In genomic region chr7:80885666-80886065, GRCm38 (mm10) we compare ENCODE assay signal across 14 mouse cellular contexts. TPM values are rescaled to one million over a fixed set of nuclear protein-coding genes. Genes with fewer than 3 reads are reported as not detected.
DNase-seq lines count a peak whose midpoint lies in the region; ATAC-seq and TF ChIP-seq lines count a peak whose summit lies in the region.
"Had no signal": no experiment of that assay in that cellular context is flagged by ENCODE, and none has a peak within 500 bp of the region (broad histone marks: within the 10 kb centered on the region; RNA-seq: fewer than 3 reads in every experiment).

No protein-coding gene starts in this region.

- ATAC-seq in forebrain, embryonic 14.5 days, result no peak
- no peak for ATAC-seq in forebrain, embryonic 12.5 days (ENCODE audit: low FRiP score)
- no peak for ATAC-seq in liver, postnatal 0 days
- no peak for ATAC-seq in activated CD4-positive, CD25-positive, alpha-beta regulatory T cell, adult 4 months
- ATAC-seq in megakaryocyte progenitor cell, adult 5-6 weeks (replicated peaks; ENCODE audit: poor library complexity), result no peak
- ATAC-seq: midbrain, embryonic 15.5 days had no signal

- H3K4me3 ChIP-seq in forebrain, embryonic 14.5 days (ENCODE audit: low read depth, low read length), result no peak overlapping the region
- H3K4me3 ChIP-seq in forebrain, embryonic 12.5 days (replicated peaks), result no peak overlapping the region
- no peak overlapping the region for H3K4me3 ChIP-seq in liver, postnatal 0 days (ENCODE audit: low read depth, low read length)
- H3K4me3 ChIP-seq in E14TG2a.4 (replicated peaks; ENCODE audit: low read length), result no peak overlapping the region
- H3K4me3 ChIP-seq: embryonic facial prominence, embryonic 13.5 days; liver, embryonic 15.5 days; midbrain, embryonic 15.5 days had no signal

- no peaks in the 10 kb centered on the region for H3K27me3 ChIP-seq in forebrain, embryonic 14.5 days (replicated peaks; ENCODE audit: control insufficient read depth, insufficient read depth, low read length)
- no peaks in the 10 kb centered on the region for H3K27me3 ChIP-seq in forebrain, embryonic 12.5 days
- no peaks in the 10 kb centered on the region for H3K27me3 ChIP-seq in liver, postnatal 0 days (ENCODE audit: insufficient read depth, low read length)
- H3K27me3 ChIP-seq in E14TG2a.4 (ENCODE audit: insufficient read depth, low read length), result no peaks in the 10 kb centered on the region
- H3K27me3 ChIP-seq: embryonic facial prominence, embryonic 13.5 days; liver, embryonic 15.5 days; midbrain, embryonic 15.5 days had no signal

- TF ChIP-seq CTCF in liver, postnatal 0 days (IDR thresholded peaks at IDR 0.05; ENCODE audit: low read depth), result peak; percentile 70
- peak; percentile 45 for TF ChIP-seq CTCF in E14TG2a.4 (conservative IDR thresholded peaks at IDR 0.05; ENCODE audit: low read length)

- TF ChIP-seq EP300 in liver, postnatal 0 days (IDR thresholded peaks at IDR 0.05; ENCODE audit: low read depth), result no peak

- DNase-seq in forebrain, embryonic 14.5 days (ENCODE audit: low spot score), result peak; percentile 15
- no peak for DNase-seq in liver, postnatal 0 days
- DNase-seq in liver, result no peak
- DNase-seq in natural killer cell, adult 2 months (ENCODE audit: low spot score in 2 of 2), result peak; percentile 22 to 43
- DNase-seq: adrenal gland, postnatal 10 days; cerebellum, adult 8-10 months had no signal

- 14% methylated on average over 1 of the region's 1 CpGs for WGBS in forebrain, embryonic 14.5 days
- WGBS in forebrain, embryonic 12.5 days, result 14% methylated on average over 1 of the region's 1 CpGs
- WGBS in liver, postnatal 0 days (ENCODE audit: insufficient replicate concordance), result 21% methylated on average over 1 of the region's 1 CpGs

- no peak overlapping the region for H3K27ac ChIP-seq in forebrain, embryonic 14.5 days (ENCODE audit: low read depth, low read length)
- no peak overlapping the region for H3K27ac ChIP-seq in forebrain, embryonic 12.5 days
- H3K27ac ChIP-seq in liver, postnatal 0 days (ENCODE audit: low read depth), result no peak overlapping the region
- H3K27ac ChIP-seq: embryonic facial prominence, embryonic 13.5 days; liver, embryonic 15.5 days; midbrain, embryonic 15.5 days had no signal

- H3K36me3 ChIP-seq in forebrain, embryonic 14.5 days (ENCODE audit: control insufficient read depth, insufficient read depth, low read length), result peaks cover 6% of the 10 kb centered on the region
- peaks cover 7% of the 10 kb centered on the region for H3K36me3 ChIP-seq in forebrain, embryonic 12.5 days (replicated peaks)
- peaks cover under 1% of the 10 kb centered on the region; the same call in 1 of the 2 replicates for H3K36me3 ChIP-seq in liver, postnatal 0 days (replicated peaks; ENCODE audit: insufficient read depth, low read length)
- peaks cover 2% of the 10 kb centered on the region for H3K36me3 ChIP-seq in E14TG2a.4 (ENCODE audit: insufficient read depth, low read length)
- H3K36me3 ChIP-seq: midbrain, embryonic 15.5 days had no signal

- no peak overlapping the region for H3K4me2 ChIP-seq in forebrain, embryonic 14.5 days (ENCODE audit: low read length)
- H3K4me2 ChIP-seq in forebrain, embryonic 12.5 days, result no peak overlapping the region
- no peak overlapping the region for H3K4me2 ChIP-seq in liver, postnatal 0 days (ENCODE audit: low read depth, low read length)
- H3K4me2 ChIP-seq: embryonic facial prominence, embryonic 13.5 days; heart, embryonic 11.5 days; liver, embryonic 15.5 days; midbrain, embryonic 15.5 days had no signal

- peaks cover 6% of the 10 kb centered on the region; the same call in 1 of the 2 replicates for H3K4me1 ChIP-seq in forebrain, embryonic 14.5 days (ENCODE audit: control insufficient read depth, insufficient read depth, low read length)
- H3K4me1 ChIP-seq in forebrain, embryonic 12.5 days, result peaks cover 20% of the 10 kb centered on the region
- peaks cover 13% of the 10 kb centered on the region for H3K4me1 ChIP-seq in liver, postnatal 0 days (ENCODE audit: insufficient read depth)
- H3K4me1 ChIP-seq in E14TG2a.4 (replicated peaks; ENCODE audit: low read depth, low read length), result peaks cover 31% of the 10 kb centered on the region

- no peak overlapping the region for H3K9ac ChIP-seq in forebrain, embryonic 14.5 days (ENCODE audit: low read length)
- H3K9ac ChIP-seq in forebrain, embryonic 12.5 days, result no peak overlapping the region
- no peak overlapping the region for H3K9ac ChIP-seq in liver, postnatal 0 days (replicated peaks)
- H3K9ac ChIP-seq: embryonic facial prominence, embryonic 13.5 days; liver, embryonic 15.5 days; midbrain, embryonic 15.5 days had no signal

- H3K9me3 ChIP-seq in forebrain, embryonic 14.5 days (replicated peaks; ENCODE audit: control insufficient read depth, low read length), result no peaks in the 10 kb centered on the region
- no peaks in the 10 kb centered on the region for H3K9me3 ChIP-seq in forebrain, embryonic 12.5 days
- no peaks in the 10 kb centered on the region for H3K9me3 ChIP-seq in liver, postnatal 0 days (ENCODE audit: low read length)
- H3K9me3 ChIP-seq in E14TG2a.4 (ENCODE audit: low read length), result no peaks in the 10 kb centered on the region
- H3K9me3 ChIP-seq: embryonic facial prominence, embryonic 13.5 days; liver, embryonic 15.5 days; midbrain, embryonic 15.5 days had no signal

RNA-seq across cellular contexts. Expression of gene Wdr73, which starts 15.4 kb away (rescaled TPM):
- polyA plus RNA-seq in forebrain, embryonic 14.5 days (2014; fragmentation: Nextera tagmentation; extraction: Ambion mirVana), result 36.3 and 38.1 TPM in 2 replicates
- polyA plus RNA-seq in forebrain, embryonic 12.5 days (2016; fragmentation: Nextera tagmentation; extraction: Ambion mirVana), result 40.6 and 46.5 TPM in 2 replicates
- 10.1 and 13.6 TPM in 2 replicates for polyA plus RNA-seq in liver, postnatal 0 days (2015; fragmentation: Nextera tagmentation; extraction: Ambion mirVana)
- polyA plus RNA-seq in activated CD4-positive, CD25-positive, alpha-beta regulatory T cell, adult 4 months (2017; shearing (Covaris generic)), result 10 to 100 TPM; 22.5 to 27.1 TPM
- total RNA-seq in megakaryocyte progenitor cell, adult 5-6 weeks (2015), result 14.2 and 18.4 TPM in 2 replicates
- total RNA-seq in megakaryocyte progenitor cell, adult 5-6 weeks (2017), result 18.2 and 19.6 TPM in 2 replicates

RNA-seq across cellular contexts. Expression of gene Nmb, which starts 19.2 kb away (rescaled TPM):
- 3.8 and 7.9 TPM in 2 replicates for polyA plus RNA-seq in forebrain, embryonic 14.5 days (2014; fragmentation: Nextera tagmentation; extraction: Ambion mirVana)
- polyA plus RNA-seq in forebrain, embryonic 12.5 days (2016; fragmentation: Nextera tagmentation; extraction: Ambion mirVana), result 7.8 and 8.6 TPM in 2 replicates
- 1.4 and 1.7 TPM in 2 replicates for polyA plus RNA-seq in liver, postnatal 0 days (2015; fragmentation: Nextera tagmentation; extraction: Ambion mirVana)
- 10 to 100 TPM; 58.7 to 67.5 TPM for polyA plus RNA-seq in activated CD4-positive, CD25-positive, alpha-beta regulatory T cell, adult 4 months (2017; shearing (Covaris generic))
- 6.8 and 8.6 TPM in 2 replicates for total RNA-seq in megakaryocyte progenitor cell, adult 5-6 weeks (2015)
- 0.57 and 3.1 TPM in 2 replicates for total RNA-seq in megakaryocyte progenitor cell, adult 5-6 weeks (2017)

RNA-seq across cellular contexts. Expression of gene Zscan2, which starts 24.9 kb away (rescaled TPM):
- polyA plus RNA-seq in forebrain, embryonic 14.5 days (2014; fragmentation: Nextera tagmentation; extraction: Ambion mirVana), result 5.6 and 5.7 TPM in 2 replicates
- polyA plus RNA-seq in forebrain, embryonic 12.5 days (2016; fragmentation: Nextera tagmentation; extraction: Ambion mirVana), result 3.7 and 4.5 TPM in 2 replicates
- polyA plus RNA-seq in liver, postnatal 0 days (2015; fragmentation: Nextera tagmentation; extraction: Ambion mirVana), result 0.43 and 0.47 TPM in 2 replicates
- 1 to 10 TPM; 3.0 to 3.3 TPM for polyA plus RNA-seq in activated CD4-positive, CD25-positive, alpha-beta regulatory T cell, adult 4 months (2017; shearing (Covaris generic))
- 3.5 and 3.7 TPM in 2 replicates for total RNA-seq in megakaryocyte progenitor cell, adult 5-6 weeks (2015)
- 6.7 and 10.0 TPM in 2 replicates for total RNA-seq in megakaryocyte progenitor cell, adult 5-6 weeks (2017)

RNA-seq across cellular contexts. Expression of gene Iqgap1, which starts 59.9 kb away (rescaled TPM):
- polyA plus RNA-seq in forebrain, embryonic 14.5 days (2014; fragmentation: Nextera tagmentation; extraction: Ambion mirVana), result 16.5 and 21.5 TPM in 2 replicates
- polyA plus RNA-seq in forebrain, embryonic 12.5 days (2016; fragmentation: Nextera tagmentation; extraction: Ambion mirVana), result 30.8 and 31.6 TPM in 2 replicates
- 10.8 and 13.6 TPM in 2 replicates for polyA plus RNA-seq in liver, postnatal 0 days (2015; fragmentation: Nextera tagmentation; extraction: Ambion mirVana)
- polyA plus RNA-seq in activated CD4-positive, CD25-positive, alpha-beta regulatory T cell, adult 4 months (2017; shearing (Covaris generic)), result 100 to 1,000 TPM; 203 to 267 TPM
- total RNA-seq in megakaryocyte progenitor cell, adult 5-6 weeks (2015), result 90.5 and 94.3 TPM in 2 replicates
- total RNA-seq in megakaryocyte progenitor cell, adult 5-6 weeks (2017), result 81.0 and 113 TPM in 2 replicates

Comparison
In these comparisons a context has a peak if more than half of its experiments do, and no peak if none do; other contexts are left out.
1. DNase-seq: peak in forebrain, embryonic 14.5 days (single experiment) and natural killer cell, adult 2 months (2 of 2); none in liver, postnatal 0 days (single experiment) and liver (single experiment).